Mouse (Mus musculus): ENCODE measurements around the gene Slc2a8. TPM values are rescaled to one million over a fixed set of nuclear protein-coding genes. Genes with fewer than 3 reads are reported as not detected.

Gene Slc2a8
- polyA plus RNA-seq, 1 experiment from 2014 or later = 21.1 TPM

DNA sequence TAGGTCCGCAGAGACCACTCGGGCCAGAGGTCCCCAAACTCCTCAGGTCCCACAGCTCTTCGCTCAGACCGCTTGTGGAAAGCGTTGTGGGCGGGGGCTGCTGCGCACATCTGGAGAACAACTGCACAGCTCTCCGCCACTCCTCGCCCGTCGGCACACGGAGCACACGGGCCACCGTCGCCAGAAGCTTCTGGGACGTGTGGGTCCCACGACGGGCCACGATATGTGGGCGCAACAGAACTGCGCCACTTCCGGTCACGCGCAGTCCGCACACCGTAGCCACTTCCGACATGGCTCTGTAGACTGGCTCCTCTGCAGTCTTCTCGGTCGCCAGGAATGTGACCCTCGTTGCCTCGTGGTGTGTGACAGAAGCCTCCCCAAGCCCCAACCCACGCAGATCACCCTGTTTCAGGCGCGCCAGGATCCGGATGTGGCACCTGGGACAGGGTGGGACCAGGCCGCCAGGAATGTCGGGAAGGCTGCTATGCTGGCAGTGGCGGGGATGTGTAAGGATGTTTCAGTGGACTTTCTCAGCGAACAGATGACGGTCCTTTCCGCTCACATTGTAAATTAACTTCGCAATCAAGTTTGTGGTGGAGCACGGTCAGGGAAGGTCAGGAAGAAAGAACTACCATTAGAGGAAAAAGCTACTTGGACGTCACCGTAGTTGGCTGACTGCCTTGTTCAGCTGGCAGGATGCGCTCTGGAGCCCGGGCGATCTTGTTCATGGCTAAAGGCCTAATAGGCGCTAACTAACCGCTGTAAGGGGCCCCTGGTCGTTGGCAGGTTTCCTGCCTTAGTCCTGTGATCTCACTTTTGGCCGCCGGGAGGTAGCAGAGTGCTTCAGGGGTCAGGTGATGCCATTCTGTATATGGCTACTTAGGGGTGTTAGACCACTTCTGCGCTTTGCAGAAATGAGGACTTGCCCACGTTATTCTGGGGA is 14.9 kb downstream of the Slc2a8 start:
- Histone ChIP-seq H3K4me3 (ENCODE audit: low read length) (peak overlapping the region; percentile 61), H3K27me3 (ENCODE audit: control insufficient read depth, insufficient read depth, low read length) (no peaks in the 10 kb centered on the region), H3K9me3 (ENCODE audit: control insufficient read depth, low read length) (no peaks in the 10 kb centered on the region), H3K27ac (ENCODE audit: low read depth, low read length) (peak overlapping the region; percentile 97), H3K4me2 (replicated peaks; ENCODE audit: low read depth, low read length) (peak overlapping the region; percentile 83), H3K9ac (ENCODE audit: low read depth, low read length) (peak overlapping the region; percentile 78), H3K36me3 (ENCODE audit: control insufficient read depth, insufficient read depth, low read length) (peaks cover 24% of the 10 kb centered on the region), H3K4me1 (ENCODE audit: control insufficient read depth, insufficient read depth, low read length) (peaks cover 21% of the 10 kb centered on the region; the same call in 1 of the 2 replicates)
- under 1% methylated on average over 55 of the region's 55 CpGs for WGBS
- peak; percentile 76 for ATAC-seq (ENCODE audit: low FRiP score, low TSS enrichment)

- H3K36me3 ChIP-seq (ENCODE audit: control insufficient read depth, insufficient read depth, low read length) = peaks cover 24% of the 10 kb centered on the region
- WGBS = 12% methylated on average over 13 of the region's 13 CpGs
- peaks cover 21% of the 10 kb centered on the region; the same call in 1 of the 2 replicates for H3K4me1 ChIP-seq (ENCODE audit: control insufficient read depth, insufficient read depth, low read length)
- H3K9me3 ChIP-seq (ENCODE audit: control insufficient read depth, low read length) = no peaks in the 10 kb centered on the region
- H3K27me3 ChIP-seq (ENCODE audit: control insufficient read depth, insufficient read depth, low read length) = no peaks in the 10 kb centered on the region
- H3K9ac ChIP-seq (ENCODE audit: low read depth, low read length) = peak overlapping the region; percentile 78
- H3K4me3 ChIP-seq (ENCODE audit: low read length) = peak overlapping the region; percentile 61
- peak overlapping the region; percentile 83 for H3K4me2 ChIP-seq (replicated peaks; ENCODE audit: low read depth, low read length)
- no peak for ATAC-seq (ENCODE audit: low FRiP score, low TSS enrichment)
- peak overlapping the region; percentile 97 for H3K27ac ChIP-seq (ENCODE audit: low read depth, low read length)
Measured at GRCm38 (mm10) chr2:32966184-32966688, 15.6 kb downstream of the Slc2a8 start.

- 15% methylated on average over 7 of the region's 7 CpGs for WGBS
- Histone ChIP-seq H3K36me3 (ENCODE audit: control insufficient read depth, insufficient read depth, low read length) (peaks cover 24% of the 10 kb centered on the region), H3K4me2 (replicated peaks; ENCODE audit: low read depth, low read length) (peak overlapping the region; percentile 83), H3K9ac (ENCODE audit: low read depth, low read length) (peak overlapping the region; percentile 78; the same call in 1 of the 2 replicates), H3K27ac (ENCODE audit: low read depth, low read length) (no peak overlapping the region), H3K4me1 (ENCODE audit: control insufficient read depth, insufficient read depth, low read length) (peaks cover 24% of the 10 kb centered on the region), H3K9me3 (ENCODE audit: control insufficient read depth, low read length) (no peaks in the 10 kb centered on the region), H3K27me3 (ENCODE audit: control insufficient read depth, insufficient read depth, low read length) (no peaks in the 10 kb centered on the region), H3K4me3 (ENCODE audit: low read length) (no peak overlapping the region)
- ATAC-seq (ENCODE audit: low FRiP score, low TSS enrichment) = no peak
Measured at GRCm38 (mm10) chr2:32965511-32966183, 16.2 kb downstream of the Slc2a8 start.

DNA sequence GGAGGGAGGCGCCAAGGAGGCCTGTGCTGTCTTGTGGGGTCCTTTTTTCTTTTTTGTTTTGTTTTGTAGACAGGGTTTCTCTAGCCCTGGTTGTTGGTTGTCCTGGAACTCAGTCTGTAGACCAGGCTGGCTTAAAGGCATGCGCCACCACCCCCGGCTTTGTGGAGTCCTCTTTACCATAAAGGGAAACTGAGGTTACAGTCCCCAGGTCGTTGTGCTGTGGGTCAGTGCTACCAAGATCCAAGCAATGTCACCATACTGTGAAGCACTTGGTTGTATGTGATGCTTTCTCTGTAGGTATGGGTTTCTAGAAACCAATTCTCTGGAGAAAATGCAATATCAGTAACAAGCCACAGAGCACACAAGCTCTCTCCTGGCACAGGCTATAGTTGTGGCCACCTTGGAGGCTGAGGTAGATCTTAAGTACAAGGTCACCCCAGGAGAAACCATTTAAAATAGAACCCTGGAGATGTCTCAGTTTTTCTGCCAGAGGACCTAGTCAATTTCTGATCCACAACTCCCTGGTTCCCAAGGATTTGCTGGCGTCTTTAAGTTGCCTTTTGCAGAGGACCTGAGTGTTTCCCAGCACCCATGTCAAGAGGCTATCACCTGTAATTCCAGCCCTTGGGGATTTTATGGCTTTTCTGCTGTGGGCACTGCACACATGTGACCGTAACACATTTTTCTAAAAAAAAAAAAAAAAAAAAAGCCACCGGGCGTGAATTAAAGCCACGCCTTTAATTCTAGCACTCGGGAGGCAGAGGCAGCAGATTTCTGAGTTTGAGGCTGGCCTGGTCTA is 17.0 kb downstream of the Slc2a8 start:
- no peak overlapping the region for H3K27ac ChIP-seq (ENCODE audit: low read depth, low read length)
- H3K9ac ChIP-seq (ENCODE audit: low read depth, low read length) = peak overlapping the region; percentile 13; the same call in 1 of the 2 replicates
- H3K4me3 ChIP-seq (ENCODE audit: low read length) = no peak overlapping the region
- no peak for ATAC-seq (ENCODE audit: low FRiP score, low TSS enrichment)
- no peaks in the 10 kb centered on the region for H3K9me3 ChIP-seq (ENCODE audit: control insufficient read depth, low read length)
- no peak overlapping the region; the same call in 1 of the 2 replicates for H3K4me2 ChIP-seq (replicated peaks; ENCODE audit: low read depth, low read length)
- peaks cover 27% of the 10 kb centered on the region for H3K4me1 ChIP-seq (ENCODE audit: control insufficient read depth, insufficient read depth, low read length)
- peaks cover 24% of the 10 kb centered on the region for H3K36me3 ChIP-seq (ENCODE audit: control insufficient read depth, insufficient read depth, low read length)
- H3K27me3 ChIP-seq (ENCODE audit: control insufficient read depth, insufficient read depth, low read length) = no peaks in the 10 kb centered on the region
- 34% methylated on average over 10 of the region's 10 CpGs for WGBS

- Histone ChIP-seq H3K9me3 (ENCODE audit: control insufficient read depth, low read length) (no peaks in the 10 kb centered on the region), H3K36me3 (ENCODE audit: control insufficient read depth, insufficient read depth, low read length) (peaks cover 24% of the 10 kb centered on the region), H3K4me3 (ENCODE audit: low read length) (peak overlapping the region; percentile 97), H3K27me3 (ENCODE audit: control insufficient read depth, insufficient read depth, low read length) (no peaks in the 10 kb centered on the region), H3K4me1 (ENCODE audit: control insufficient read depth, insufficient read depth, low read length) (peaks cover 27% of the 10 kb centered on the region), H3K4me2 (replicated peaks; ENCODE audit: low read depth, low read length) (peak overlapping the region; percentile 57), H3K27ac (ENCODE audit: low read depth, low read length) (no peak overlapping the region), H3K9ac (ENCODE audit: low read depth, low read length) (peak overlapping the region; percentile 81; the same call in 1 of the 2 replicates)
- no peak for ATAC-seq (ENCODE audit: low FRiP score, low TSS enrichment)
- WGBS = 72% methylated on average over 1 of the region's 1 CpGs
Measured at GRCm38 (mm10) chr2:32963981-32964380, 17.9 kb downstream of the Slc2a8 start.

GRCm38 (mm10) chr2:32963544-32963943 is 18.3 kb downstream of the Slc2a8 start:
- peak overlapping the region; percentile 81; the same call in 1 of the 2 replicates for H3K9ac ChIP-seq (ENCODE audit: low read depth, low read length)

GRCm38 (mm10) chr2:32962875-32963220 is 19.0 kb downstream of the Slc2a8 start:
- Histone ChIP-seq H3K4me2 (replicated peaks; ENCODE audit: low read depth, low read length) (peak overlapping the region; percentile 57), H3K36me3 (ENCODE audit: control insufficient read depth, insufficient read depth, low read length) (peaks cover 24% of the 10 kb centered on the region), H3K4me1 (ENCODE audit: control insufficient read depth, insufficient read depth, low read length) (peaks cover 27% of the 10 kb centered on the region), H3K27ac (ENCODE audit: low read depth, low read length) (peak overlapping the region; percentile 94; the same call in 1 of the 2 replicates), H3K4me3 (ENCODE audit: low read length) (peak overlapping the region; percentile 97), H3K9me3 (ENCODE audit: control insufficient read depth, low read length) (no peaks in the 10 kb centered on the region), H3K9ac (ENCODE audit: low read depth, low read length) (peak overlapping the region; percentile 81), H3K27me3 (ENCODE audit: control insufficient read depth, insufficient read depth, low read length) (no peaks in the 10 kb centered on the region)
- 4% methylated on average over 9 of the region's 9 CpGs for WGBS
- ATAC-seq (ENCODE audit: low FRiP score, low TSS enrichment) = no peak

More at GRCm38 (mm10) chr2:32963544-32963943, 18.3 kb downstream of the Slc2a8 start:
- Histone ChIP-seq H3K27ac (ENCODE audit: low read depth, low read length) (no peak overlapping the region), H3K27me3 (ENCODE audit: control insufficient read depth, insufficient read depth, low read length) (no peaks in the 10 kb centered on the region), H3K4me1 (ENCODE audit: control insufficient read depth, insufficient read depth, low read length) (peaks cover 27% of the 10 kb centered on the region), H3K4me2 (replicated peaks; ENCODE audit: low read depth, low read length) (peak overlapping the region; percentile 57), H3K36me3 (ENCODE audit: control insufficient read depth, insufficient read depth, low read length) (peaks cover 24% of the 10 kb centered on the region), H3K9me3 (ENCODE audit: control insufficient read depth, low read length) (no peaks in the 10 kb centered on the region), H3K4me3 (ENCODE audit: low read length) (peak overlapping the region; percentile 97)
- WGBS = 60% methylated on average over 4 of the region's 4 CpGs
- no peak for ATAC-seq (ENCODE audit: low FRiP score, low TSS enrichment)

DNA sequence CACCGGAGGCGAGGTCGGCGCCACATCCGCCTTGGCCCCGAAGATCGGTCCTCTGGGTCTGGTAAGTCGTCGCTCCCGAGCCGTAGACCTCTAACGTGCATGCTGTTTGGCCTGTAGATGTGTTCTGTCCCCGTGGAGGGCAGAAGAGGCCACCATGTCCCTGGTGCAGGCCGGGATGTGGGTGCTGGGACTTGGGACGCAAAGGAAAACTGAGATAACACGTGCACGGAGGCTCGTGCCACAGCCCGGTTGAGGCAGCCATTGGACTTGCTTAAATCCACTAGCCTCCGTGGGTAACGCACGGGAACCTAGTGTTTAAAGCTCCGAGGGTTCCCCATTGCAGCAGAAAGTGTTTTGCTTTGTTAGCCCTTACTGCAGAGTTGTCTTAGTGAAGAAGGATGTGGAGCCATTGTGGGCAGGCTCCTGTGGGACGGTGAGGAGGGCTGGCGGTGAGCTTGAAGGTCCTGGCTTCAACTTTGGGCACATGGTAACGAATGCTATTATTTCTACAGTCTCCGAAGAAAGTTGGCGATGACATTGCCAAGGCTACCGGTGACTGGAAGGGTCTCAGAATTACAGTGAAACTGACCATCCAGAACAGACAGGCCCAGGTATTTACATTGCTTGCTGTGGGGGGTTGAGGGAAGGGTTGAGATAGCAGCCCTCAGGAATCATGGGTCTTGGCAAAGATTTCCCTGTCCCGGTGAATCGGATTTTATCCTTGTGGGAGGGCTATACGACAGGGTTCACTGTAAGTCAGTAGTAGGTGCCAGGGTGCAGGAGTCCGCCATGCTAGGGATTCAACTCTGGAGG is 19.6 kb downstream of the Slc2a8 start:
- peak overlapping the region; percentile 57 for H3K4me2 ChIP-seq (replicated peaks; ENCODE audit: low read depth, low read length)
- H3K36me3 ChIP-seq (ENCODE audit: control insufficient read depth, insufficient read depth, low read length) = peaks cover 24% of the 10 kb centered on the region
- peak overlapping the region; percentile 94 for H3K27ac ChIP-seq (ENCODE audit: low read depth, low read length)
- under 1% methylated on average over 33 of the region's 33 CpGs for WGBS
- no peaks in the 10 kb centered on the region for H3K9me3 ChIP-seq (ENCODE audit: control insufficient read depth, low read length)
- peak overlapping the region; percentile 97 for H3K4me3 ChIP-seq (ENCODE audit: low read length)
- peak overlapping the region; percentile 81 for H3K9ac ChIP-seq (ENCODE audit: low read depth, low read length)
- H3K27me3 ChIP-seq (ENCODE audit: control insufficient read depth, insufficient read depth, low read length) = no peaks in the 10 kb centered on the region
- ATAC-seq (ENCODE audit: low FRiP score, low TSS enrichment) = no peak
- peaks cover 27% of the 10 kb centered on the region for H3K4me1 ChIP-seq (ENCODE audit: control insufficient read depth, insufficient read depth, low read length)

Measured in kidney, embryonic 14.5 days (tissue).